Mouse (Mus musculus) left cerebral cortex, adult 2 months (tissue): ENCODE measurements around the gene Ltbp2. TPM values are rescaled to one million over a fixed set of nuclear protein-coding genes. Genes with fewer than 3 reads are reported as not detected.

Experiments
- DNase-seq, 2 experiments: peaks; one replicate each; pipeline ENCODE4 v3.0.0; 2021 to 2022; ENCODE audit warnings: low spot score in 2 of 2, mixed read lengths in 1 of 2; ENCODE audit errors: extremely low spot score in 1 of 2
- H3K27ac ChIP-seq: fragments of 200-600 bp; 2 replicates; pipeline ENCODE4 v1.8.1; 2022
- H3K4me3 ChIP-seq: fragments of 200-600 bp; 2 replicates; pipeline ENCODE4 v1.8.1; 2022
- CTCF ChIP-seq: fragments of 200-600 bp; IDR thresholded peaks from 2 replicates; pipeline ENCODE4 v1.8.1; 2022; ENCODE audit warnings: antibody characterized with exemption, mild to moderate bottlenecking, moderate library complexity
- intact Hi-C: fragments of 180-260 bp; cut with DNase I; formaldehyde crosslinking; loops from one replicate; pipeline ENCODE4 v1.15.1; 2025
- total RNA-seq, 2 experiments: library from RNA; stranded (reverse); gene quantifications; 2 replicates each; pipeline ENCODE4 v1.2.3; 2021

Ltbp2 gene
- total RNA-seq, 2 experiments from 2014 or later, result 0.45 to 0.94 TPM

DNA sequence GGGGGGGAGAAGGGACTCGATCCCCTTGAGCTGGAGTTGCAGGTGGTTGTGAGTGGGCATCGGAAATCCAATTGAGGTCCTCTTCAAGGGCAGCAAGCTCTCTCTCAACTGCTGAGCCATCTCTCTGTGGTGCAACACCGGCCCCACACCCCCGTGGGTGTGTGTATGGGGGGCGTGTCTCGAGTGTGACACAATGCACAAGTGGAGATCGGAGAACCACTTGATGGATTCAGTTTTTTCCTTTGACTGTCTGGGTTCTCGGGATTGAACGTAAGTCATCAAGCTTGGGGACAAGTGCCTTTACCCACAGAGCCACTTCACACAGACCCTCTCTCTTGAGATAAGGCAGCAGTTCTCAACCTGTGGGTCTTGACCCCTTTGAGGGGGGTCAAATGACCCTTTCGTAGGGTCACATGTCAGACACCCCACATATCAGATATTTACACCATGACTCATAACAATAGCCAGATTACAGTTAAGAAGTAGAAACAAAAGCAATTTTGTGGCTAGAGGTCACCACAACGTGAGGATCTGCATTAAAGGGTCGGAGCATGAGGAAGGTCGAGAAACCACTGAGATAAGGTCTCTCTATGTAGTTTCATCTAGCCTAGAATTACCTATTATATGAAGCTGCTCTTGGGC lies 112.6 kb downstream of the Ltbp2 start:
- DNase-seq, result no peak
- no peak for TF ChIP-seq CTCF
- Histone ChIP-seq H3K4me3 (no peak overlapping the region), H3K27ac (no peak overlapping the region)
- intact Hi-C loops, result no loop called here

DNA sequence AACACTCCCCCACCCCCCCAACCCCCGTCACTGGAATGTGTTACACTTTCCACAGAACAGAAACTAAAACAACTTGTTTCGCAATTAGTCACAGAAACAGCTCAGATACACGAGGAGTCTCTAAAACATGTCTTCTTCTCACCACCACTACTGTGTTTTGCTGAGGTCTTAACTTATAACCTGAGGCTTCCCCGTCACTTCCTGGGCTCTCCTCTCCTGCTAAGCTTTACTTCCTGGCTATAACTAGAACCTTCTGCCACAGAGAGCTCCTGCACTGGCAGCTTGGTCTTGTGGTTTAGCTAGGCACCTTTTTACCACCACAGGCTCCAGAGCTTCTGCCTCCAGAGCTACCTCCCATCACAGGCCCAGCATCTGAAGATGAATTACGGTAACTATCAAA lies 113.8 kb downstream of the Ltbp2 start:
- intact Hi-C loops, result no loop called here
- no peak for DNase-seq
- Histone ChIP-seq H3K27ac (no peak overlapping the region), H3K4me3 (no peak overlapping the region)
- no peak for TF ChIP-seq CTCF

DNA sequence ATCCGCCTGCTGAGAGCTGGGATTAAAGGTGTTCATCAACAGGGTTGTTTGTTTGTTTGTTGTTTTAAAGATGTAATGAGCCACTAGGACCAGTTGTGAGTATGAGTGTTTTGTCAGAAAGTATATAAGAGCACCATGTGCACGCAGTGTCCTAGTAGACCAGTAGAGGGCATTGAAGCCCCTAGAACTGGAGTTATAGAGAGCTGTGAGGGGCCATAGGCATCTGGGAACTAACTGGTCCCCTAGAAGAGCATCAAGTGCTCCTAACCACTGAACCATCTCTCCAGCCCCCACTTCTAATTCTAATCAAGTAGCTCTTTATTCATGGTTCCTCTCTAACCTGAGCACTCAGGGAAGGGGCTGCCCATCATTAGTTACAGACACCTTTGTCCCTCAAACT lies 117.3 kb downstream of the Ltbp2 start:
- DNase-seq, result no peak
- Histone ChIP-seq H3K4me3 (no peak overlapping the region), H3K27ac (no peak overlapping the region)
- TF ChIP-seq CTCF, result peak; percentile 51
- intact Hi-C loops, result loop anchor here (10.0 kb wide), 1 partner anchor 294 kb away; no protein-coding TSS in a partner anchor

DNA sequence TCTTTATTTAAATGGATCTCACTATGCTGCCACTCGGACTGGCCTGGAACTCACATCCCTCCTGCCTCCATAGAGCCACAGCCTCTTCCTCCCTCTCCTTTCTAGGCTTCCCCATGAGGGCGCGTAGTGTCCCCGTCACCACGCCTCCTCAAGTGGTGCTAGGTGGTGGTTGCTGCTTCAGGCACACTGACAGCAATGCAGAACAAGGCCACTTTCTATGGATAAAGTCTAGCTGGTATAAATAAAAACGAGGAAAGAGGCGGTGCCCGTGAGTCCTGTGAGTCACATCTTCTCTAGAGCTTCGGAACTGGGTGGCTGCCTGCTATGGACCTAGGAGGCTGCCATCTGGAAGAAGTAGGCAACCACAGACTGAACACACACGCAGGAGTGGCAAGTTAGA lies 120.3 kb downstream of the Ltbp2 start:
- Histone ChIP-seq H3K27ac (no peak overlapping the region), H3K4me3 (no peak overlapping the region)
- intact Hi-C loops, result loop anchor here (10.0 kb wide), 1 partner anchor 291 kb away; no protein-coding TSS in a partner anchor
- TF ChIP-seq CTCF, result no peak
- peak in 1 of 2 experiments; percentile 60 for DNase-seq

DNA sequence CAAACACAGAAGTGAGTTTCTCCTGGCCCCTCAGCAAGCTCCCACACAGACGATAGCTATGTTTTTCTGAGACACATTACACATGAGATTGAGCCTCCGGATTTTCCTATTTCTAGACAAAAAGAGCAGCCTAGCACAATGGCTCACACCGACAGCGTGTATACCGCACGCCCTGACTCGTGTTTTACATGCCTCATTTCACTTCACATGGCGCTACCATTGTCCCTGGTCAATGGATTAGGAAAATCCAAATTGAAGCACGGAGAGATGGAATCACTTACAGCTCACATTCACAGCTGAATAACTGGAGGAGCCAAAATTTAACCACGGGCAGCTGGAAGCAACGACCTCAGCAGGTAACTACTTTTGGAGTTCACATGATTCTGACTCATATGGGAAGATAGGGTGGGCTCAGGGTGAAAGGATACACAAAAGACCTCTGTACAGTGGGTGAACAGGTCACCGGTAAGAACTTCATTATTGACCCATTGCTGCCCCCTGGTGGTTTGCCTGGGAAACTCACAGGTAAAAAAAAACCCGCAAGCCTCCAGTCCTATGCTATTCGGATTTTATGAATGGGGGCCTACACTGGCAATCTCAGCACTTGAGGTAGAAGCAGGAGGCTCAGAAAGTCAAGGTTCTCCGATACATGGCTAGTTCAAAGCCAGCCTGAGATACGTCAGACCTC lies 121.2 kb downstream of the Ltbp2 start:
- peak; percentile 38 to 60 for DNase-seq
- Histone ChIP-seq H3K27ac (no peak overlapping the region), H3K4me3 (no peak overlapping the region)
- TF ChIP-seq CTCF, result peak; percentile 79
- intact Hi-C loops, result loop anchor here (1.0 to 10.0 kb wide), 3 partner anchors 101 to 290 kb away; no protein-coding TSS in a partner anchor

DNA sequence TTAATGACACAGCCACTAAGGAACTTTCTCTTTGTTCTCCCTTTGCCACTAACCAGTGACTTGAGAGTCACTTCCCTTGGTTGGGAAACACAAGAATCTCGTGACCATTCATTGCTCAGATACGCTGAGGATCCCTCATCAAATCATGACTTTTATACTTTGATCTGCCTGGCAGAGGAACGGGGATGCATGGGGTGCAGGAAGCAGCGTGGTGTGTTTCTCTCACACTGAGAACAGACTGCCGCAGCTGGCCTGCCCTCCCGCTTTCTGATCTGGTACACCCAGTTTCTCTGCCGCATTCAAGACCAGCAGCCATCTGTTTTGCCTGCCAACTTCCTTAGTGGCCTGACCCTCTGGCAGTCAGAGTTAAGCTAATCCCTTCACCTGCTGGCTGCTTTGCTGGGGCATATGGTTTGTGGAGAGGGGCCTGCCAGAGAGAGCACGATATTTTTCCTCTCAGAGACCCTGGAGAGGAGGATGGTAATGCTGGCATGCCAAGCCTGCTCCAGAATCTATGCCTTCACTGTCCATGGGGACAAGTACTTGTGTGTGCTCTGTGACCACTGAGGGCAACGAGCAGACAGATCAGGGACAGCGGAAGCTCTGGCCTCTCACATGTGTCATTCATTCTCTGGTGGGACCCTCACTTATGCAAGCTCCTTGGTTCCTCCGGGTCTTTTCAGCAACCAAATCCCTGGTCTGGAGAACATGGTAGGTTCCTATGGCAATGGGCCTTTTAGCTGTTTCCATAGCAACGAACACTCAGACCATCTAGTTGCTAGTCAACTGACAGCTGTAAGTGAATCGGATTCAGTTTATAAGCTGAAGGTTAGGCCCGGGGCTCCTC lies 124.0 kb downstream of the Ltbp2 start:
- TF ChIP-seq CTCF, result no peak
- no peak overlapping the region for H3K4me3 ChIP-seq
- intact Hi-C loops, result loop anchor here (5.0 to 10.0 kb wide), 2 partner anchors 80 to 288 kb away; no protein-coding TSS in a partner anchor
- no peak for DNase-seq
- peak overlapping the region; percentile 32; the same call in 1 of the 2 replicates for H3K27ac ChIP-seq

DNA sequence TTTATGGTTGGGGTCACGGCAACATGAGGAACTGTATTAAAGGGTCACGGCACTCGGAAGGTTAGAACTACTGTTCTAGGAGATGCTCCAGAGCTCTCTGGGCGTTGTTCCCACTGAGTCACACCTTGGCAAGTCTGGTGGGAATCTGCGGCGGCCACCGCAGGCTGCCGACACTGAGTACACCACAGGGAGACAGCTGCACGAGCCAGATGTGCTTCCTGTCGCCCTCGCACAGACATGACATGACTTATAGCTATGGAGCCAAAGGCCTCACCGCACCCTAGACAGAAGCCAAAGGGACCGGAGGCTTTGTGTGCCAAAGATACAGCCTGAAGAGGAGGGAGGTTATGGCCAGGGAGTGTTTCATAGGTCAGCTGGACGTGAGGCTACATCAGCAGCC lies 125.7 kb downstream of the Ltbp2 start:
- H3K27ac ChIP-seq, result no peak overlapping the region
- no peak for DNase-seq
- intact Hi-C loops, result loop anchor here (5.0 to 10.0 kb wide), 2 partner anchors 78 to 286 kb away; no protein-coding TSS in a partner anchor
- H3K4me3 ChIP-seq, result no peak overlapping the region
- no peak for TF ChIP-seq CTCF

DNA sequence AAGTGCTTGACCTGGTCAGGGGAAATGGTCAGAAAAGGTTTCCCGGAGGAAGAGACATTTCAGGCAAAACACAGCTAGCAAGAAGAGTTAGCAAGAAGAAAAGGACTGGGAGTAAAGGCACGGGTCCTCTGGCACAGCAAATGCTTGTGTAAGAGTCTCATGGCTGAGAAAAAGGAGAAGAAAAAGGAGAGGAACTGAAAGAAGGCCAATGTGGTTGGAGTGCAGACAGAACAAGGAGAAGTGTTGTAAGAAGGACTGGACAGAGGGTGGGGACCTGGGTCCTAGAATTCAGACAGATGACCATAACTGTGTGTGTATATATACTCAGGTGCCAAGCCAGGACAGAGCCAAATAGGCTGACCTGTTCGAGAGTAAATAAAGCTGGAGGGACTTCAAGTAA lies 128.2 kb downstream of the Ltbp2 start:
- intact Hi-C loops, result no loop called here
- no peak for TF ChIP-seq CTCF
- Histone ChIP-seq H3K4me3 (no peak overlapping the region), H3K27ac (no peak overlapping the region)
- DNase-seq, result no peak

DNA sequence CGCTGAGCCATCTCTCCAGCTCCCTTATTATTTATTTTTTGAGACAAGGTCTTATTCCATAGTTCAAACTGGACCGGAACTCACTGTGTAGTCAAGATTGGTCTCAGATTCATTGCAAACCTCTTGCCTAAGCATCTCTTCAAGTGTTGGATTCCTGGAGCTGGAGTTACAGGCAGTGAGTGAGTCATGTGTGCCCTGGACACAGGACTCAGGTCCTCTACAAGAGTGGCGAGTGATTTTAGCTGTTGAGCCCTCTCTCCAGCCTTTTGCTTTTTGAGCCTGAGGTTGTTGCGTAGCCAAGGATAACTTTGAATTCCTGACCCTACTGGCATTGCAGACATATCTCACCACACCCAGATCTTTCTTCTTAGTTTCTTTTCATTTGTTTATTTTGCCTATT lies 130.6 kb downstream of the Ltbp2 start:
- no peak for DNase-seq
- Histone ChIP-seq H3K27ac (no peak overlapping the region), H3K4me3 (no peak overlapping the region)
- TF ChIP-seq CTCF, result no peak
- intact Hi-C loops, result no loop called here

DNA sequence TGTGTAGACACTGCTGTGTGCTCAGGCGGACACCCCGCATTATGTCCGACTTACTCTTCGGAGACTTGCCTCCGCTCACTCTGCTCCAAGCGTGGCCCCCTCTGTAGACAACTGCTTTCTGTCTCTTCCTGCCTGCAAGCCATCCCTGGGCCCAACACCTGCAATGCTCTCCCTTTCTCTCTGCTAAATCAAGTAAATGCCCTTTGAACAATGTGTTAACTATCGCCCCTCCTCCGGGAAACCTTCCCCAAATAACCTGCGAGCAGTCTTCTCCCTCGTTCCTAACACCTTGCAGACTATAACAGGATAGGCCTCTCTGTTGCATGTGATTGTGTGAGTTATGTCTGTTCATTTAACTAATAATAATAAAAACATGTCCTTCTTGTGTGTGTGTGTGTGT lies 132.8 kb downstream of the Ltbp2 start:
- intact Hi-C loops, result no loop called here

DNA sequence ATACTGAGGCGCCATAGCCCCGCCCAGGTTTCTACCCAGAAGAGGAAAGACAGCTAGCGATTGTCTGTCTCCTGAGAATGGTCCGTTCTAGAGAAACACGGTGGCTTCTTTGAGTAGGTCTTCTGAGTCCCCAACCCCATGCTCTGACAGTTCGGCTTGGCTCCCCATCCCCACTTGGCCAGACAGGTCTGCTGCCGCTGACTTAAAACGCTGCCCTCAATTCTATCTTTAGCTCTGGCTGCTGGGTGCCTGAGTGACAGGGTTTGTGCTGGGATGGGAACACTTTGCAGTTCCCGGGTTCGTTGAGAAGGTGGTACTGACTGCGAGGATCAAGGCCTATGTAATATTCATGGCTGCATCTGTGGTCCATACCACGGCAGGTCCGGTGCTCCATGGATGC lies 143.0 kb downstream of the Ltbp2 start:
- TF ChIP-seq CTCF, result no peak
- Histone ChIP-seq H3K27ac (no peak overlapping the region), H3K4me3 (no peak overlapping the region)
- intact Hi-C loops, result no loop called here
- DNase-seq, result no peak

More for the DNA sequence above, 132.8 kb downstream of the Ltbp2 start:
- no peak for TF ChIP-seq CTCF
- H3K27ac ChIP-seq, result no peak overlapping the region
- no peak overlapping the region for H3K4me3 ChIP-seq
- DNase-seq, result no peak

Other genes starting within 250 kb of the Ltbp2 start
- not detected for gene Vrtn, start 235.5 kb downstream of the Ltbp2 start, total RNA-seq
- gene Syndig1l, start 177.7 kb downstream of the Ltbp2 start, total RNA-seq, result 10 to 100 TPM; 11.7 to 21.3 TPM
- gene Npc2, start 103.4 kb downstream of the Ltbp2 start, total RNA-seq, result 10 to 100 TPM; 25.6 to 26.4 TPM
- 10 to 100 TPM; 55.9 to 57.7 TPM for gene Isca2, start 103.3 kb downstream of the Ltbp2 start, total RNA-seq
- 10 to 100 TPM; 28.9 to 31.5 TPM for gene Fcf1, start 94.4 kb upstream of the Ltbp2 start, total RNA-seq
- gene Arel1, start 94.4 kb upstream of the Ltbp2 start, total RNA-seq, result 10 to 100 TPM; 95.6 to 97.8 TPM
- gene Ylpm1, start 119.8 kb upstream of the Ltbp2 start, total RNA-seq, result 100 to 1,000 TPM; 124 to 126 TPM
- gene Prox2, start 234.2 kb upstream of the Ltbp2 start, total RNA-seq, result 1 to 10 TPM; 1.9 to 2.1 TPM
- gene Dlst, start 234.3 kb upstream of the Ltbp2 start, total RNA-seq, result 100 to 1,000 TPM; 146 to 156 TPM